Mouse (Mus musculus): ENCODE results near the gene Asic4.
A peak's percentile ranks its signal among the peaks of the same experiment; 100 is the strongest.

The Asic4 gene

DNA sequence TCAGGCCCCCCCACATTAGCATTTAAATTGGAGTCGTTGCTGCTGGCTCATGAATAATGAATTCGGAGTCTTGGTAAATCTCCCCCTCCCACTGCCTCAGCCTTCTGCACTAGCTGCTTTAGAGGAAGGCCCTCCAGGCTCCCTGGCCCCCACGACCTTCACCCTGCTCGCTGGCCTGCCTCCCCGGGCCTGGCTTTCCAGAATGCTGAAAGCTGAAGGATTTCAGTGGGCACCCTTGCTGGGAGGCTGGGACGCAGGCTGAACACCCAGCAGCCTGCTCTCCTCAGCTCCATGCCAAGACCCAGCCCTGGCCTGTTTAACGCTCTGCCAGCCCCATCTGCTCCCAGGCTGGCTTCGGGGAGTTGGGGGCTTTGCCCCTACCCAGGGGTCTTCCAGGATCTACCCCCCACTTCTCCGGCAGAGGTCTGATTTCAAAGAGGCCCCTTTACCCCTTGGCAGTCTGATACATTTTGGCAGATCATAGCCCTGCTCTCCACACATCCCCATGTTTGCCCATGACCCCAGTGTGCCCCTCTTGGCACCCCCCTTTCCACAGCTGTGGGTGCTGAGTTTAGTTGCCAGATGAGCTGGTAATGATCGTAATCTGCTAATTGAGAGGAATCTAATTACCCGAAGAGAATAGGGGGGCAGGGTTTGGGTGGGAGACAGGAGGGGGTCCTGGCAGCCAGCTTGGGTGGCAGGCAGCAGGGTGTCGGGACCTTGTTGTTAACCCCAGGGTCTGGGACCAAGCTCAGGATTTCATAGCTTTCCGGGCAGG, 6.8 kb upstream of the Asic4 start:
- DNase-seq (ENCODE audit: low read depth, low spot score): no peak

DNA sequence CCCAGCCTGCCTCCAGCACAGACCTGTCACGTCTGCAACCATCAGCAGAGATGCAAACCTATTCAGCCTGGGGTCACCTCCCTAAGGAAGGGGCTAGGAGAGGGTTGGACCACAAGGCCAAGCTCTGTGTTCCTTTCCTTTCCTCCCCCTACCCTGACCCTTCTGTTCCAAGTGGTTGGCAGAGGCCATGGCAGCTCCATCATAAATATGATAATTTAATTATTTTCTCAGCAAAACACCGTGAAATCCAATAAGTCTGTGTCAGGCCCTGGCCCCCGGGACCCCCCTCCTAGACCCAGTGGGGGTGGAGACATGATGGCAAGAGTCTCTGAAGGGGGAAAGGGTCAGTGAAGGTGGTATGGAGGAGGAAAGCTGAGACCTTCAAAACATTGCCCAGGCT, 6.0 kb upstream of the Asic4 start:
- no peak for DNase-seq (ENCODE audit: low read depth, low spot score)

GRCm38 (mm10) chr1:75445141-75445701, 5.0 kb upstream of the Asic4 start:
- no peak for DNase-seq (ENCODE audit: low read depth, low spot score)

DNA sequence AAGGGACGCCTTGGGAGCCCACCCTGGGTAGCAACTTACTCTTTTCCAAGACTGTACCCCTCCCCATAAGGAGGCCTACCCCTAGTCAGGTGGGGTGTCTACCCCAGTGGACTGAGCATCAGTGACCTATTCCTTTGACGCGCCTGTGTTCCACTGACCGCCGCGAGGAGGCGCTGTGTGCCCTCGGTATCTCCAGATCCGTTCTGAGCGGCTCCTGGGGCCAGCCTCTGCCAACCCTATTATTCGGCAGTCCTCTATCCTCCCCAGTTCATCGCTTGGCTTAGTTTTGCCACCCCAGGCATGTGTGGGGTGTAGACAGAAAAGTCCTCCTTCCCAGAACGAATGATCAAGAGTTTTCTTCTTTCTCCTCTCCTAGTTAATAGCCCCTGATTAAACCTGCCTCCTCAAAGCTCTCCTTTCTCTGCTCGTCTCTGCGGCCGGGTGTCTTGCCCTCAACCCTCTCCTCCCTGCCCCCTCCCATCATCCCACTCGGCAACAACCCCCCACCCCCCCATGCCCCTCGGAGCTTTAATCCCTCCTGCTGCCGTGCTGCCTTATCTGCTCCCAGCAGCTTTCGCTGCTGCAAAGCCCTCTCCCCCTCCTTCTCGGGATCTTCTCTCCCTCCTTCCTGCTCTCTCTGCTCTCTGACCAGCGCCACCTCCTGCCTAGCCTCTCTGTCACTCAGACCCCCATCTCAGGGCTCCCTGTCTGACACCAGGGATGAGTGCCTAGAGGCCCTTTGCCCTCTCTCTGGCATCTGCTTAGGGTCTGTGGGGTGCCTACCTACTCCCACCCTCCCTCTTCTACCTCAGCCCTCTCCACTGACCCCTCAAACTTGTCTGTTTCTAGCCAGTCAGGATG, 4.3 kb upstream of the Asic4 start:
- DNase-seq (ENCODE audit: low read depth, low spot score): peak; percentile 74

- no peak for DNase-seq (ENCODE audit: low read depth, low spot score)
Observed at GRCm38 (mm10) chr1:75446656-75447055, 3.6 kb upstream of the Asic4 start.

DNA sequence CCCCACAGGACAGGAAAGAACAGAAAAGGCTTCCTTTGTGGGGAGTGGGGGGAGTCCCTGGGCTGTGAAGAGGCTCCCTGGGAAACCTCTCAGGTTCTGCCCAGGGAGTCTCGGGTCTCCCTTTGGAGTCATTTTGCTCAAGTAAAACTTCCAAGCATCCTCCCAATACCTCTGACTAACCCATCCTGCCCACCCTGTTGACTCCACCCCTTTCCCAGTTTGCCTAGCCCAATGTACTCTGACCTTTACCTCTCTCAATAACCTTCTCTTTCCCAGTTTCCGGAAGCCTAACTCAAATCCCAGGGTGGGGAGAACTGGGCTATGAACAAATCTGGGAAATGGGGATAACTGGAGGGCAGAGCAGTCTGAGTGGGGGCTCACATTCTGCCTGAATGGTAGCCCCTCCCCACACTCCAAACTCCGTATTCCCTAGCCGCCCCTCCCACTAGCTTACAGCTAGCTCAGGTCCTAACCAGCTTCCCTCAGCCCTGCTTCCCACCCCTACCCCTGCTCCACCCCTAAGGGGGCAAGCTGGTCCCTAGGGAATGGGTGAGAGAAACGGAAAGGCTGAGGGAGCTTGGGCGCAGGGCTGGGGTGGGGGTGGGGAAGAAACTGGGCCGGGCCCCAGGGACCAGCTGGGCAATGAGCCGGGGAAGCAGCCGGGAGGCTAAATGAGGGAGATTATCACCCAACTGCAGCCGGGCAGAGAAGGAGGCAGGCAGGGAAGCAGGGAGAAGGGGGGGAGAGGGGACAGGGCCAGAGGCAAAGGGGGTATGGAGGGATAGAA, 2.8 kb upstream of the Asic4 start:
- no peak for DNase-seq (ENCODE audit: low read depth, low spot score)

DNA sequence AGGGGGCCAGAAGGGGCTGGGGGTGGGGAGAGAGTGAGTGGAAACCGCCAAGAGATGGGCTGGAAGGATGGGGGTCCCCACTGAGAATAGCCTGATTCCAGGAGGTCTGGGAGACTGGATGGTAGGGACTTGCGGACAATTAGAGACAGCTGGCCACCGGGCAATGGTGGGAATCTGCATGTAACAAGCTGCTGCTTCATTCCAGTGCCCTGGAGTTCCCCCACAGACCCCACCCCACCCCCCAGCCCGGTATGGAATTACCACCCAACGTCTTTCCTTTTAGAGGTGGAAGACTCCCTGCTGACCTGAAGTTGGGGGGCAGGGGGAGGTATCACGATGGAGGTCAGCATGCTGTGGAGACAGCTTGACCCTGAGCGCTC, 2.2 kb upstream of the Asic4 start:
- no peak for DNase-seq (ENCODE audit: low read depth, low spot score)

DNA sequence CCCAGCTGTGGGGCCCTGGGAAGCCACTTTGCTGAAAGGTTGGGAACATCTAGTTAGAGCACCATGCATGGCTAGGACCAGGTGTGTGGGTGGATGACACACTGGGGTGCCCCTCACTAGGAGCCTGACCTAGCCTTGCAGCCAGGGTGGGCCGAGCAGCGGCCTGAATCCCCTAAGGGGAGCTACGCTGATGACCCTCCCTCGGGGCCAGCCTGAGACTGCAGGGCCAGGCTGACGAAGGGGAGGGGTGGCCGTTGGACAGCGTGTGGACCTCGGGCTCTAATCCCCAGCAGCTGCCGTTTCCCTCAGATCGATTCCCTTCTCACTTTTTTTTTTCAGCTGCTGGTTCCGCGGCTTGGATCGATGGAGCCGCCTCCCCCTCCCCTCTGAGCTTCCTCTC, 1.3 kb upstream of the Asic4 start:
- DNase-seq (ENCODE audit: low read depth, low spot score): no peak

- no peak for DNase-seq (ENCODE audit: low read depth, low spot score)
Observed at GRCm38 (mm10) chr1:75449377-75450135, 680 bp upstream of the Asic4 start.

DNA sequence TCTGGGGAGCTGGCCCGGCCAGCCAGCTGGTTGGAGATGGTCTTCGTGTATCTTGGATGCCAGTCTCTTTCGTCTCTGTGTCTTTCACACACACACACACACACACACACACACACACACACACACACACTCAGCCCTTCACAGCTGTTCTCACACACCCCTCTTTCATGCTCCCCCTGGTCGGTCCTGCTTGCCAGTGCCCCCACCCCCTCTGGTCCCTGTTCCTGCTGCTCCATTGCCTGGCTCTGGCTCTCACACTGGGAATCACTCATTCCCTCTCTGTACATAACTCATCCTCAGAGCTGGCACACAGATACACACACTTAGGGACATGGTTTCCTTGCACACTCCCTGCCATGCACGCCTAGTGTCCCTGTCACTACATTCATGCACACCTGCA, 1.7 kb downstream of the Asic4 start:
- DNase-seq (ENCODE audit: low read depth, low spot score): no peak

DNA sequence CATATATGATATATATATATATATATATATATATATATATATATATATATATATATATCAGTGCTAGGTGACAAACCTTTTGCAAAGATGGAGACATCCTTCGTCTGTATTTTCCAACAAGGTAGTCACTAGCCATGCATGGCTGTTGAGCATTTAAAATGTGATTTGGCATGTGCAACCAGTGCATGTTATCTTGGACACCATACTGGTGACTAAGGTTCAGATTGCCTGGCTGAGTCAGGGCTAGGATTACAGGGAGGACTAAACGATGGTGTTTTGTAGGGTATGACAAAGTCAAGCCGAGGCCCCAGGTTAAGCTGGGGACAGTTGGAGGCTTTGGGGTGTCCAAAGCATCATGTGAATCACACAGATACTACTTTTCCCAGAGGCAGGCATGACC, 5.2 kb downstream of the Asic4 start:
- DNase-seq (ENCODE audit: low read depth, low spot score): no peak

DNA sequence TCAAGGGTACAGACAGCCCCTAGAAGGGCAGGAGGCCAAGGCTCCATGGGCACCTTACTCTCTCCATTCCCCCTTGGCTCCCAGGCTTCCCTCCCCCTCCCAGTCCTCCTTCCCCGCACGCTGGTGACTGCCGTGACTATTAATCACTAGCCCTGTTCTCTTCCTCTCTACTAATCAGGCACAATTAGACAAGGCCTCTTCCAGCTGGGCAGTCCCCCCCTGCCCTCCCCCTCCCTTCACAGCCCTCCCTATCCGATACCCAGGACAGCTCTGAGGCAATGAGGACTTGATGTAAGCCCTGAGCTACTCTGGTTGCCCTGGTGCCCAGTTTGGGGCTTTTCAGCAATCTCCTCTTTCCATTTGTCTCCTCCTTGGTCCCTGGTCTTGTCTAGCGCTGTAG, 5.7 kb downstream of the Asic4 start:
- DNase-seq (ENCODE audit: low read depth, low spot score): no peak

DNA sequence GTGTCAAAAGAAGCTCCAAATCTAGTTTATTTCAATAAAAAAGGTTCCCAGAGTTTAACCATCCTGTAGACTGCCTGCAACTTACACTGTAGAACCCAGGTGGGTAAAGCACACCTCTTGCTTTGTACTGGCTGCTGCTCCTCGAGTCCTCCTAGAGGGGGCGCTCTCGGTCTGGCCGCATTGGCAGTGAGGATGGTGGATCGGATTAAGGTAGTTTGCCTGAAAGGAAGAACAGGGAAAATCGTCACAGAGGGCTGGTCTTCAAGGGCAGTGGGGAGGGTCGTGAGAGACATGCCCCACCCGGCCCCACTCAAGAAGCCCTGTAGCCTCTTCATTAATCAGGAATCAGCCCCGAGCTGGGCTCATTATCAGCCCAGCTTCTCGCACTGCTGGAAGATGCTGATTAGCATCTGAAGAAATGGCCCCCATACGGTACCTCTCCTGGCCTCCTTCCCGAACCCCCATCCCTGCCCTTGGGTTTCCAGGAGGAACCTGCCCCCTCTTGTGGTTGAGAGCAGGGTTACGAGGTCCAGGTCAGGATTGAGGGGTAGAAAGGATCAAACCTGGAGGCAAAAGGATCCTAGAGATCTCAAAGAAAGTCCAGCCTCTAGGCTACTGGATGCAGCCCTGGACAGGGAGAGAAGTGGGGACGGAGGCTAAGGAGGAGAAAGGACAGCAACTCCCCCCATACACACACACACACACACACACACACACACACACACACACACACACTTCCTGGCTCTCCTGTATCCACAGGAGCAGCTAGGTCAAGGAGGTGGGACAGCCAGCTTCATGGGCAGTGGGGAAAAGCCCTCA, 6.7 kb downstream of the Asic4 start:
- peak; percentile 35 for DNase-seq (ENCODE audit: low read depth, low spot score)

- no peak for DNase-seq (ENCODE audit: low read depth, low spot score)
Observed at GRCm38 (mm10) chr1:75457710-75458024, 7.4 kb downstream of the Asic4 start.

DNA sequence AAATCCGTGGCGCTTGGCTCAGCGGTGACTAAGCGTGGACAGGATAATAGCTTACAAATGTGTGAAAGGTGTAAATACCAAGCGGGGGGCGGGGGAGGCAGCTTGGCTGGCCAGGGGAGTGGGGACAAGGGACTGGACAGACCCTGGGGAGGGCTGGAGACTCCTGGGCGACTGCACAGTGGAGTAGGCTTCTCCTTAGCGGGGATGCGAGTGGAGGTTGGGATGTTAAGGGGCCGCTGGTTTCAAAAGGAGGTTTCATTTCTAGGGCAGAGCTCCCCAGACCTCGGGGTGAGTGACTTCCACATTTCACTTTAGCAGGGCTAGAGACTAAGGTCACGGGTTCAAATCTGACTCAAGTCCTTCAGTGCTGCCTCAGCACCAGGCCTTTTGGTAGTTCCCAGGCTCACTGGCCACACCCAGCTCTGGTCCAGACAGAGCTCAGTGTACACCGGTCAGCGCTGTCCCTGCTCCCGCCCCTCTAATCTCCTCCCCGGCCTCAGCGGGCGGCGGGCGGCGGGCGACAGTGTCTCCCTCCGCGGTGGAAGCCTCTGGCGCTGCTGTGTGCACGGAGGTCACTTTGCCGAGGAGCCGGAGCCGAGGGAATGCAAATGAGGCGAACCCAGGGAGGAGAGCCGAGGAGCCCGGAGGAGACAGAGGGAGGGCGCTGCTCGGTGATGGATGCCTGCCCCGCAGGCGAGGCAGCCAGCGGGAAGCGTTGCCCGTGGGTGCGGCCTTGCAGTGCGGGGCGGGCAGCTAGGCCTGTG, 8.0 kb downstream of the Asic4 start:
- no peak for DNase-seq (ENCODE audit: low read depth, low spot score)

DNA sequence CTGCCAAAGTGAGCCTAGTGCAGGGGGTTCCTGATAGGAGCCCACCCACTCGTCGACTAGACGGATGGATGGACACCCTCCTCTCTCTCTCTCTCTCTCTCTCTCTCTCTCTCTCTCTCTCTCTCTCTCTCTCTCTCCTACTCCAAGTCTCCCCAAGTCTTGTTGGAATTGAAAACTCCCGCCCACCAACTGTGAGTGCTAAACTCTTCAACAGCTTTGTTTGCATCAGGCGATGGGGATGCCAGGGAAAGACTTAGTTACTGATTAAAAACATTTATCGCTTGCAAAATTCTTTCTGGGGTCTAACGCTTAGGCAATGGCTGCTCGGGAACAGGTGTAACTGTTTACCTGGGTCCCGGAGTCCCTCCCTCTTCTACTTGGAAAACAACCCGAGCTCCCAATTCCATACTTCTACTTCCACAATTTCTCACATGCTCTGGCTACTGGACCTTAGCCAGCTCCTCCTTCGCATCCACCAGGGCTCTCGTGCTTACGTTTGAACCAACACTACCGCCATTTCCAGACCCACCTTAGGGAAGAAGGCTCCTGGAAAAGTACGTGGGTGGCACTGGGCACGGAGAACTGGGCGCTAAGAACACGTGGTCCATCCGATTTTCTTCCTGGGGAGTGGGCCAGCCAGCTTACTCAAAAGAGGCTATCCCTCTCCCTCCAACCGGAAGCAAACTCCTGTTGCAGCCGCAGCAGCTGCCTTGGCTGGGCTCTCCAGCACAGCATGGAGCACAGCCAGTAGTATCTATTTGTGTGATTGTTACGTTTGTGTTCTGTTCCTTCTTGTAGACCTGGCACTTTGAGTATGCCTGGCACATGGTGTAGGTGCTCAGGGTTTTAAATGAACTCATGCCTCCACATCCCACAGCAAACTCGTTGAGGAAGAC, 8.8 kb downstream of the Asic4 start:
- no peak for DNase-seq (ENCODE audit: low read depth, low spot score)

DNA sequence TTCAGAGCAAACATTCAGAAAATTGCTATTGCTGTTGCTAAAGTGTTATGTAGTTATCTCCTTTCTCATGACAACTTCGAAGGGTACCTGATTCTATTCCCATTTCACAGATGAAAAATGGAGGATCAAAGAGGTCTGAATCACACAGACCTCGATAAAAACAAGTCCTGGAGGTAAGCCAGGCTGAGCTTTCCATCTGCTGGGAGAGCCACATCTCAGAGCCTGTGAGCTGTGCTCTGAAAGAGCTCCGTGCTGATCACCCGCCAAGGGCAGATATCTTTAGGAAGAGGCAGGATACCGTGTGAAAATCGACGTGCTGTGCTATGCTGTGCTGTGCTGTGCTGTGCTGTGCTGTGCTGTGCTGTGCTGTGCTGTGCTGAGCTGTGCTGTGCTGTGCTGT, 10.1 kb downstream of the Asic4 start:
- DNase-seq (ENCODE audit: low read depth, low spot score): no peak

DNA sequence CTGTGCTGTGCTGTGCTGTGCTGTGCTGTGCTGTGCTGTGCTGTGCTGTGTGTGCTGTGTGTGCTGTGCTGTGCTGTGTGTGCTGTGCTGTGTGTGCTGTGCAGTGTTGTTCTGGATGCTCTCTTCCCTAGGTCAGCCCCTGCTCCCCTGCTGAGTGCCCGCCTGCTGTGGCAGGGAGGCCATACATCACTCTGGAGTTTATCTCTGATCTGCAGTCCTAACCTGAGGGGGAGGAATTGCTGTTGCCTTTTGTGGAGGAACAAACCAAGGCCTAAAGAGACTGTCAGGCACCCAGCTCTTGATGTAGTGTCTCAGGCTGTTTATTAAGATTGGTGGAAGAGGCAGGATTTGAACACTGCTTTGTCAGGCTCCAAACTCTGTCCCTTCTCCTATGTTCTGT, 12.4 kb downstream of the Asic4 start:
- DNase-seq (ENCODE audit: low read depth, low spot score): no peak
